Mouse (Mus musculus): ENCODE results near the gene Sorbs2.

The Sorbs2 gene

GRCm38 (mm10) chr8:45615050-45615449, 107.5 kb downstream of the Sorbs2 start:
- in situ Hi-C loops (cut with MboI, MseI), result no loop called here

GRCm38 (mm10) chr8:45615551-45615950, 108.0 kb downstream of the Sorbs2 start:
- in situ Hi-C loops (cut with MboI, MseI), result no loop called here

- in situ Hi-C loops (cut with MboI, MseI), result no loop called here
These were observed 114.1 kb downstream of the Sorbs2 start for GRCm38 (mm10) chr8:45621576-45622178.

- in situ Hi-C loops (cut with MboI, MseI), result no loop called here
These were observed 118.8 kb downstream of the Sorbs2 start for GRCm38 (mm10) chr8:45626406-45626805.

GRCm38 (mm10) chr8:45627246-45628241, 120.0 kb downstream of the Sorbs2 start:
- in situ Hi-C loops (cut with MboI, MseI), result no loop called here

- in situ Hi-C loops (cut with MboI, MseI), result no loop called here
These were observed 121.0 kb downstream of the Sorbs2 start for GRCm38 (mm10) chr8:45628421-45629065.

- in situ Hi-C loops (cut with MboI, MseI), result no loop called here
These were observed 121.5 kb downstream of the Sorbs2 start for GRCm38 (mm10) chr8:45629066-45629430.

GRCm38 (mm10) chr8:45631023-45631422, 123.4 kb downstream of the Sorbs2 start:
- in situ Hi-C loops (cut with MboI, MseI), result no loop called here

- in situ Hi-C loops (cut with MboI, MseI), result no loop called here
These were observed 127.6 kb downstream of the Sorbs2 start for GRCm38 (mm10) chr8:45635155-45635554.

- in situ Hi-C loops (cut with MboI, MseI), result no loop called here
These were observed 130.2 kb downstream of the Sorbs2 start for GRCm38 (mm10) chr8:45637745-45638144.

- in situ Hi-C loops (cut with MboI, MseI), result no loop called here
These were observed 131.9 kb downstream of the Sorbs2 start for GRCm38 (mm10) chr8:45639444-45639843.

- in situ Hi-C loops (cut with MboI, MseI), result no loop called here
These were observed 137.1 kb downstream of the Sorbs2 start for GRCm38 (mm10) chr8:45644651-45645050.

GRCm38 (mm10) chr8:45649063-45649462, 141.5 kb downstream of the Sorbs2 start:
- in situ Hi-C loops (cut with MboI, MseI), result no loop called here

GRCm38 (mm10) chr8:45649966-45650365, 142.4 kb downstream of the Sorbs2 start:
- in situ Hi-C loops (cut with MboI, MseI), result no loop called here

GRCm38 (mm10) chr8:45658021-45658420, 150.4 kb downstream of the Sorbs2 start:
- in situ Hi-C loops (cut with MboI, MseI), result no loop called here

- in situ Hi-C loops (cut with MboI, MseI), result no loop called here
These were observed 151.1 kb downstream of the Sorbs2 start for GRCm38 (mm10) chr8:45658458-45659325.

- in situ Hi-C loops (cut with MboI, MseI), result no loop called here
These were observed 151.9 kb downstream of the Sorbs2 start for GRCm38 (mm10) chr8:45659473-45659872.

- in situ Hi-C loops (cut with MboI, MseI), result no loop called here
These were observed 153.0 kb downstream of the Sorbs2 start for GRCm38 (mm10) chr8:45660570-45660969.

GRCm38 (mm10) chr8:45661605-45662004, 154.0 kb downstream of the Sorbs2 start:
- in situ Hi-C loops (cut with MboI, MseI), result no loop called here

- in situ Hi-C loops (cut with MboI, MseI), result no loop called here
These were observed 158.6 kb downstream of the Sorbs2 start for GRCm38 (mm10) chr8:45666221-45666620.

GRCm38 (mm10) chr8:45673149-45673548, 165.6 kb downstream of the Sorbs2 start:
- in situ Hi-C loops (cut with MboI, MseI), result no loop called here

Measured in T-helper 17 cell (primary cell).